Mouse (Mus musculus) forebrain, embryonic 15.5 days (tissue): ENCODE measurements at regions not wholly inside any gene's neighbourhood (a gene's known extent, or its start where the extent isn't known, plus 50 kb on each side); places are given as distances from the start of the nearest gene placed in this dataset.

ENCODE experiments used
- ATAC-seq: fragments of 200-750 bp; cut with Nextera tagmentation; replicated peaks from 2 replicates; pipeline ENCODE4 v1.8.0; 2017; ENCODE audit warnings: mild to moderate bottlenecking, moderate TSS enrichment, moderate library complexity
- H3K27ac ChIP-seq: fragments of 300-500 bp; sonication (generic); replicated peaks from 2 replicates; pipeline ENCODE4 v1.5.1; 2015; ENCODE audit warnings: mild to moderate bottlenecking, inconsistent platforms
- H3K27me3 ChIP-seq: fragments of 300-500 bp; sonication (generic); 2 replicates; pipeline ENCODE4 v1.6.1; 2015; ENCODE audit warnings: inconsistent platforms
- H3K36me3 ChIP-seq: fragments of 300-500 bp; sonication (generic); 2 replicates; pipeline ENCODE4 v1.6.1; 2015; ENCODE audit warnings: mild to moderate bottlenecking, inconsistent platforms
- H3K4me1 ChIP-seq: fragments of 300-500 bp; sonication (generic); 2 replicates; pipeline ENCODE4 v1.6.1; 2015; ENCODE audit warnings: inconsistent platforms
- H3K4me2 ChIP-seq: fragments of 300-500 bp; sonication (generic); replicated peaks from 2 replicates; pipeline ENCODE4 v1.6.1; 2015; ENCODE audit warnings: mild to moderate bottlenecking, inconsistent platforms
- H3K4me3 ChIP-seq: fragments of 300-500 bp; sonication (generic); 2 replicates; pipeline ENCODE4 v1.5.1; 2015; ENCODE audit warnings: mild to moderate bottlenecking, inconsistent platforms
- H3K9ac ChIP-seq: fragments of 300-500 bp; sonication (generic); replicated peaks from 2 replicates; pipeline ENCODE4 v1.6.1; 2015; ENCODE audit warnings: mild to moderate bottlenecking, inconsistent platforms
- H3K9me3 ChIP-seq: fragments of 300-500 bp; sonication (generic); 2 replicates; pipeline ENCODE4 v1.6.1; 2016; ENCODE audit warnings: inconsistent platforms
- WGBS: fragments of 180-500 bp; shearing (Covaris S2); methylation state at CpG from one replicate; pipeline ENCODE4 v1.1.7; 2015; ENCODE audit warnings: mixed read lengths; 5-methylcytosine and 5-hydroxymethylcytosine counted together

DNA sequence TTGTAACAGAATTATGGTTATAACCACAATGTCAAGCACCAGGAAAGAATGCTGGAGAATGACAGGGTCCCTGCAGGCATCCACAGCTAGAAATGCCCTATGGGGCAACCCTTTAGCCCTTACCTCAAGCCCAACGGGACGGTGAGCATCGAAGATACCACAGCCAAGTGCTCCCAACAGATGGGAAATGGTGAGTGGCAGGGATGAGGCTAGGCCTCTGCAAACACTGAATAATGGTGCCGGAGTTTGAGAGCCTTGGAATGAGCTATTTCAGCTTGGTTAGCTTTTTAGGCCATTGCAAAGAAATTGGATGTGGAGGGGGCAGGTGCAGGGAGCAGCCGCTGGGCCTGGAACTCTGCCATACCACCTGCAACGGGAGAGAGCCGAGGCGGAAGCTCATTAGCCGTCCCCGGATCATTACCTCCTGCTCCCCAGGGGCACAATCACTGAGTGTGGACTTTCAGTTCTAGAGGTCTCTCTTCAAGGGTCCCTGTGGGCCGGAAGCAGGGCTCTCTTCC is 117.9 kb downstream of the Usp31 start:
- WGBS = 17% methylated on average over 11 of the region's 11 CpGs
- peak; percentile 68 for ATAC-seq
- Histone ChIP-seq H3K36me3 (no peaks in the 10 kb centered on the region), H3K4me3 (no peak overlapping the region), H3K9ac (no peak overlapping the region), H3K4me1 (peaks cover 13% of the 10 kb centered on the region), H3K4me2 (peak overlapping the region; percentile 15; the same call in 1 of the 2 replicates), H3K27ac (0 out of 2 replicates have a peak overlapping the region, but pooled peaks have one; percentile 27), H3K27me3 (no peaks in the 10 kb centered on the region), H3K9me3 (no peaks in the 10 kb centered on the region)

DNA sequence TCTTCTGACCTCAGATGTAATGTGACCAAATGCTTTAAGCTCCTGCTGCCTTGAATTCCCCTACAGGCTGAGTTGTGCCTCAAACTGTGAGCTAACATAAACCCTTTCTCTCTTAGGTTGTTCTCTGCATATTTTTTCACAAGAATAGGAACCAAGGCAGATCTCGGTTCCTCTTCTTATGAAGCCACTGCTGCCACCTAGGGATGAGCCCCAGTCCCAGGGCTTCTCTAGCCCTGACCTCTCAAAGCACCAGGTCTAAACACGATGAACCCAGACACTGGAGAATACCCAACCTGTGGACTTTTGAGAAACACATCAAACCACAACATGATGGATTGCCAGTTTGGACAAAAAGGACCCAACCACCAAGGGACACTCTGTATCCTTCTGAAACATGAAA is 119.3 kb downstream of the Usp31 start:
- H3K4me3 ChIP-seq = no peak overlapping the region
- no peak overlapping the region for H3K4me2 ChIP-seq
- no peak overlapping the region for H3K27ac ChIP-seq
- H3K9me3 ChIP-seq = no peaks in the 10 kb centered on the region
- 64% methylated on average over 2 of the region's 2 CpGs for WGBS
- ATAC-seq = no peak
- H3K27me3 ChIP-seq = no peaks in the 10 kb centered on the region
- peaks cover 13% of the 10 kb centered on the region for H3K4me1 ChIP-seq
- no peak overlapping the region for H3K9ac ChIP-seq
- no peaks in the 10 kb centered on the region for H3K36me3 ChIP-seq

DNA sequence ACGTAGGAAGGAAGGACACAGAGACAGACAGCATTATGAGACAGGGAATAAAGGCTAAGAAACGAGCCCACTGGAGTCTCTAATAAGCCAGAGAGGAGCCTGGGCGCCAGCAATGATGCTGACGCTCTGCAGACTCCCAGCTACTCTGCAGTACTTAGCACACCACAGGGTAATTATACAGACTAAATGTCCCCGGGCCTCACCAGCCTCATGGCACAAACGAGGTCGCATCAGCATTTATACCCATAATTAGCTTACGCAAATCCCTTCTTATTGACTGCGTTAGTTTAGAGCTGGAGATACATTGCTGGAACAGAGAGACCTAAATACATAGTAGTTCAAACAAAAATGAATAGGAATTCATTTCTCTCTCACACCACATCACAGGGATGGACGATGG is 121.3 kb downstream of the Usp31 start:
- Histone ChIP-seq H3K4me1 (peaks cover 13% of the 10 kb centered on the region), H3K27ac (no peak overlapping the region), H3K9ac (no peak overlapping the region), H3K4me2 (no peak overlapping the region), H3K36me3 (no peaks in the 10 kb centered on the region), H3K9me3 (no peaks in the 10 kb centered on the region), H3K27me3 (no peaks in the 10 kb centered on the region), H3K4me3 (no peak overlapping the region)
- no peak for ATAC-seq
- 29% methylated on average over 10 of the region's 10 CpGs for WGBS

DNA sequence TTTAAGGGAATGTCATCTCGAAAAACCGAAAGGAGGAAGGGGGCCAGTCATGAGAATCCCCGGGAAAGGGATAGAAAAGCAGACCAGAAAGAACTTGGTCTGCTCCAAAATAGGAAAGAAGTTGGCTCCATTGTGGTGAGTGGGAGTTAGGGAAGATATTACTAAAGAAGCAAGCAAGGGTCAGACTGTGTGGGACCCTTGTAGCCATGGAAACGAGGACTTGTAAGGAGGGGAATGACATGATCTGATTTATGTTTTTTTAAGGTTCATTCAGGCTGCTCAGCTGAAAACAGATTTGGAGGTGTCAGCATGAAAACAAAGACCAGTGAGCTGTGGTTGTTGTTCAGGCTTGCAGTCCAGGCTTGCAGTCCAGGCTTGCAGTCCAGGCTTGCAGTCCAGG is 127.6 kb downstream of the Usp31 start:
- H3K27me3 ChIP-seq = no peaks in the 10 kb centered on the region
- WGBS = 18% methylated on average over 4 of the region's 4 CpGs

DNA sequence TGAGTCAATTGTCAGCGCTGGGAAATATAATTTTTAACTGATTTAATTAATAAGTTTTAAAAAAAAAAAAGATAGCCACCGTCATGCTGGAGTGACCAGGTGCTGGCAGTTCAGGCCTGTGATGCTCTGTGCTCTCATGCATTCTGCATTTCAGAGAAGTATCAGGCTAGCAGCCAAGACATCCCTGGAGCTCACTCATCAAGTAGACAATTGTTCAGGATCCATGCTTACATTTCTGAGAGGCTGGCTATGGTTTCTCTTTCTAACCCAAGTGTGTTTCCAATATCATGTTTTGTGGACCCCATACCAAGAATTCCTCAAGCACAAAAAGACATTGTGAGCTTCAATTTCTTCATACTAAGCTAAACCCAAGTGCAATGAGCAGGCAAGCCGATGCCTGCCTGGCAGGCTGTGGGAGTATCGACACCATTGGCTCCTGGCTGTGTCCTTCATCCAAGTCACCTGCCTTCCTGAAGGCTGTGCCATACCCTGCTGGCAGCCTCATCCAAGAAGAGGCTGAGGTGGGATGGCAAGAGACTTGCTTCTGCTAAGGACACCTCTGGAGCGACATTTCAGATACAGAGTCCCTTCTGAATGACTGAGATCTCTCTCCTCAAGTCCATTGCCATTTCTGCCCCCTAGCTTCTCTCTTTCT is 134.2 kb downstream of the Usp31 start:
- Histone ChIP-seq H3K4me1 (peaks cover 18% of the 10 kb centered on the region), H3K27ac (no peak overlapping the region), H3K9ac (no peak overlapping the region), H3K4me3 (no peak overlapping the region), H3K9me3 (no peaks in the 10 kb centered on the region), H3K27me3 (no peaks in the 10 kb centered on the region), H3K36me3 (no peaks in the 10 kb centered on the region), H3K4me2 (no peak overlapping the region)
- WGBS = 75% methylated on average over 5 of the region's 5 CpGs
- ATAC-seq = no peak

More for the DNA sequence above, 127.6 kb downstream of the Usp31 start:
- H3K9me3 ChIP-seq = no peaks in the 10 kb centered on the region
- no peak overlapping the region for H3K4me2 ChIP-seq
- no peak overlapping the region for H3K9ac ChIP-seq
- no peak for ATAC-seq
- H3K36me3 ChIP-seq = no peaks in the 10 kb centered on the region
- no peak overlapping the region for H3K4me3 ChIP-seq
- H3K27ac ChIP-seq = no peak overlapping the region
- H3K4me1 ChIP-seq = no peaks in the 10 kb centered on the region

DNA sequence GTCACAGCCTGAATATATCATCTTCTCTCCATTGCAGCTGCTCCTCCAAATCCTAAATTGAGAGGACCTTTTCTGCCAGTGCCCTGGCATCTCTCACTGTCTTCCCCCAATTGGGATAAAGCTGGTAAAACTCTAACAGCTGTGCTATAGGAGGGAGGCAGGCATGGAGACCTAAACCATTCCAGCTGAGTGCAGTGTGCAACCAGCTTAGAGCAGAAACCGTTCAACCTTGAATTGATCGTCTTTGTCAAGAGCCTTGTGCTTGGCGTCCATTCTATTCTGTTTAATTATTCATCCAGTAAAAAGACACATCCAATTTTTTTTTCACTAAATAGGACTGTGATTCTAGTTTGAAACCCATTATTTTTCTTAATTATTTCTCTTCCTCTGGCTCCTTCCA is 135.3 kb downstream of the Usp31 start:
- H3K27ac ChIP-seq = peak overlapping the region; percentile 38
- under 1% methylated on average over 3 of the region's 3 CpGs for WGBS
- 0 out of 2 replicates have a peak, but pooled peaks have one; percentile 38 for ATAC-seq

DNA sequence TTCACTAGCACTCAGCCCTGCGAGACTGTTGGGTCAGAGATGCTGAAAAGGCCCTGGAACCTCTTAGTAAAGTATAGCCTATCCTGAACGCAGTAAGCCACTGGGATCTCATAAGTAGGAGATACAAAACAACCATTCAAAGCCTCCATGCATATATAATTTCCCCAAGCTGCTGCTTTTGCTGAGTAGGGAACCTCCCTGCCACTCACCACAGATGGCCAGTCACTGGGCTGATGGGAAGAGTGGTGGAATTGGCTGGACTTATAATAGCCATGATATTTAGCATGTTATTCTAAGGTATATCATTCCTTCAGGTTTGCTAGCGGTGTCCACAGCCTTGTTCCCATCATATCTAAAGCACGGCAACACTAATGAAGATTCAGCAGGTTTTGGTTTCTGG is 135.8 kb downstream of the Usp31 start:
- Histone ChIP-seq H3K9me3 (no peaks in the 10 kb centered on the region), H3K27ac (peak overlapping the region; percentile 38), H3K36me3 (no peaks in the 10 kb centered on the region), H3K9ac (no peak overlapping the region), H3K4me2 (no peak overlapping the region), H3K4me1 (peaks cover 18% of the 10 kb centered on the region), H3K4me3 (no peak overlapping the region), H3K27me3 (no peaks in the 10 kb centered on the region)
- WGBS = 56% methylated on average over 4 of the region's 4 CpGs
- peak; percentile 58 for ATAC-seq

More for the DNA sequence above, 135.3 kb downstream of the Usp31 start:
- no peak overlapping the region for H3K4me2 ChIP-seq
- H3K9ac ChIP-seq = no peak overlapping the region
- H3K27me3 ChIP-seq = no peaks in the 10 kb centered on the region
- no peaks in the 10 kb centered on the region for H3K36me3 ChIP-seq
- no peaks in the 10 kb centered on the region for H3K9me3 ChIP-seq
- peaks cover 18% of the 10 kb centered on the region for H3K4me1 ChIP-seq
- H3K4me3 ChIP-seq = no peak overlapping the region

DNA sequence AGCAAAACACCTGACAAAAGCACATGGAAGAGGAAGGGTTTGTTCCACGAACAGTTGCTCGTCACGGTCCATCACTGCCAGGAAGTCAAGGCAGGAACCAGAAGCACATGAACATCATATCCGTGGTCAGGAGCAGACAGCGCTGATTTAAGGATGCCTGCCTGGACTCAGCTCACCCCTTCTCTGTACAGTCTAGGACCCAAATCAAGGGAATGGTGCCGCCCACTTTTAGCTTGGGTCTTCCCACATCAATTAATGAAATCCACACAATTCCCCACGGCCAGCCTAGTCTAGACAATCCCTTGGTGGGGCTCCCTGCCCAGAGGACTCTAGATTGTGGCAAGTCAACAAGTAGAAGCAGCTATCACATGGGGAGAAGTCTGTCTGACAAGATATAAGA is 137.8 kb downstream of the Usp31 start:
- H3K27ac ChIP-seq = no peak overlapping the region
- H3K9ac ChIP-seq = no peak overlapping the region
- no peak overlapping the region for H3K4me2 ChIP-seq
- no peak for ATAC-seq
- H3K9me3 ChIP-seq = no peaks in the 10 kb centered on the region
- WGBS = 88% methylated on average over 7 of the region's 7 CpGs
- no peaks in the 10 kb centered on the region for H3K36me3 ChIP-seq
- H3K4me1 ChIP-seq = peaks cover 18% of the 10 kb centered on the region
- H3K4me3 ChIP-seq = no peak overlapping the region
- no peaks in the 10 kb centered on the region for H3K27me3 ChIP-seq

DNA sequence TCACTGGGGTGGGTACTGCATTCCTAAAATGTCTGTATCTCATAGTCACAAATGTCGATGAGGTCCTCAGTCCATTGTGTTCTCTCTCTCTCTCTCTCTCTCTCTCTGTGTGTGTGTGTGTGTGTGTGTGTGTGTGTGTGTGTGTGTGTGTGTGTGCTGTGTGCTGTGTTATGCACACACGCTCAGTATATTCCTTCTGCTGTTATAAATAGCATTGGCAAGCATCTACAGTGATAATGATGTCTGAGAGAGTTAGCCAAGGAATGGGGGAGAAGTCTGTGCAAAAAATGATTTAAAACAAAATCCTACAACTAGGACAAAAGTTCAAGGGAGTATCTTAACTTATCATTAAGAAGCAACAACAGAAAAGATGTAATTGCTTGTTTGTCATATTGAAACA is 139.0 kb downstream of the Usp31 start:
- Histone ChIP-seq H3K27me3 (no peaks in the 10 kb centered on the region), H3K9ac (no peak overlapping the region), H3K27ac (peak overlapping the region; percentile 66), H3K4me2 (no peak overlapping the region), H3K4me1 (peaks cover 18% of the 10 kb centered on the region), H3K9me3 (no peaks in the 10 kb centered on the region), H3K36me3 (no peaks in the 10 kb centered on the region), H3K4me3 (no peak overlapping the region)
- ATAC-seq = 0 out of 2 replicates have a peak, but pooled peaks have one; percentile 58
- 47% methylated on average over 2 of the region's 2 CpGs for WGBS

DNA sequence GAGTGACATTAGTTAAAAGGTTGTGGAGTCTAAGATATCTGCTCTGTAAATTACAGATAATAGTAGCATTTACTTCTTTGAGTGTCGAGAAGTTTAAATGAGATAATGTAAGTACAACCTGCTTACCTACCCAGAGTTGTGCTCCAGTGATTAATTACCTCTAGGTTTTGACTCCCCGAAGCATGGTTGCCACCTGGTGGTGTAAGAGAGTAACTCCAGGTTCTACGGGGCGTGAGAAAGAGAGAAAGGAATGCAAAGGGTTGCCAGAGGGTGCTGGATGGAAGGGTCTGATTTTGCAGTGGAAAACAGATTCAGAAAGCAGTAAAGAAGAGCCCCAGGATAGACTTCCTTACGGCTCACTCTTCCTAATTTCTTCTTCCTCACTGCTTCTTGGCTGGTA is 143.5 kb downstream of the Usp31 start:
- Histone ChIP-seq H3K27ac (no peak overlapping the region), H3K4me1 (no peaks in the 10 kb centered on the region), H3K9ac (no peak overlapping the region), H3K4me2 (no peak overlapping the region), H3K4me3 (no peak overlapping the region), H3K36me3 (no peaks in the 10 kb centered on the region), H3K27me3 (no peaks in the 10 kb centered on the region), H3K9me3 (no peaks in the 10 kb centered on the region)
- WGBS = 26% methylated on average over 5 of the region's 5 CpGs
- ATAC-seq = 0 out of 2 replicates have a peak, but pooled peaks have one; percentile 8

DNA sequence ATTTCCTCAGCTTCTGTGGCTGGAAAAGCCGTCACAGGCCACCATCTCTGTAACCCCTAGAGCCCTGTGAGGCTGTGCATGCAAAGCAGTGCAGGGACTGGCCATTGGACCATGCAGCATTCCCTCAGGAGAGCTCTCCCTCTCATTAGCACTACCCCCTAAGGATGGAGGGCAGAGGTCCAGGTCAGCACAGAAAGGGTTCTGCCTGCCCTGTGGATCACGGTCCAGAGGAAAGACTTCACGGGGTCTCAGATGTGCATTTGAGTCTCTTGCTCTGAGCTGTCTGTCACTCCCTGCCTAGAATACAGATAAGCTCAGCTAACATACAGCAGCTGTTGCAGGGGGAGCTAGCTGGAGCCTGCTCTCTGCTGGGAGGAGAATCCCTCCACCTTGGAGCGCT is 151.6 kb downstream of the Usp31 start:
- Histone ChIP-seq H3K36me3 (no peaks in the 10 kb centered on the region), H3K27ac (no peak overlapping the region), H3K4me2 (no peak overlapping the region), H3K27me3 (no peaks in the 10 kb centered on the region), H3K9me3 (no peaks in the 10 kb centered on the region), H3K4me1 (0 out of 2 replicates have a peak, but pooled peaks cover 5% of the 10 kb centered on the region), H3K4me3 (no peak overlapping the region), H3K9ac (no peak overlapping the region)
- ATAC-seq = peak; percentile 60; the same call in 1 of the 2 replicates
- WGBS = 28% methylated on average over 4 of the region's 4 CpGs
